Mouse (Mus musculus) intestine, embryonic 15.5 days (tissue): Measurements from ENCODE around the gene Kremen1. TPM values are rescaled to one million over a fixed set of nuclear protein-coding genes. Genes with fewer than 3 reads are reported as not detected.

ENCODE experiments used
- ATAC-seq: fragments of 200-750 bp; cut with Nextera tagmentation; 2 replicates; pipeline ENCODE4 v1.8.0; 2017; ENCODE audit warnings: moderate TSS enrichment, moderate library complexity
- H3K27ac ChIP-seq: fragments of 300-500 bp; sonication (generic); 2 replicates; pipeline ENCODE4 v1.5.1; 2015; ENCODE audit warnings: mild to moderate bottlenecking, inconsistent platforms
- H3K27me3 ChIP-seq: fragments of 300-500 bp; sonication (generic); replicated peaks from 2 replicates; pipeline ENCODE4 v1.6.1; 2015; ENCODE audit warnings: inconsistent platforms
- H3K36me3 ChIP-seq: fragments of 300-500 bp; sonication (generic); 2 replicates; pipeline ENCODE4 v1.6.1; 2015; ENCODE audit warnings: inconsistent platforms
- H3K4me1 ChIP-seq: fragments of 300-500 bp; sonication (generic); replicated peaks from 2 replicates; pipeline ENCODE4 v1.6.1; 2015; ENCODE audit warnings: inconsistent platforms
- H3K4me2 ChIP-seq: fragments of 300-500 bp; sonication (generic); replicated peaks from 2 replicates; pipeline ENCODE4 v1.6.1; 2015; ENCODE audit warnings: mild to moderate bottlenecking, inconsistent platforms
- H3K4me3 ChIP-seq: fragments of 300-500 bp; sonication (generic); replicated peaks from 2 replicates; pipeline ENCODE4 v1.5.1; 2015; ENCODE audit warnings: inconsistent platforms
- H3K9ac ChIP-seq: fragments of 300-500 bp; sonication (generic); 2 replicates; pipeline ENCODE4 v1.6.1; 2015; ENCODE audit warnings: inconsistent platforms
- H3K9me3 ChIP-seq: fragments of 300-500 bp; sonication (generic); 2 replicates; pipeline ENCODE4 v1.6.1; 2016; ENCODE audit warnings: inconsistent platforms
- WGBS: fragments of 180-500 bp; shearing (Covaris S2); methylation state at CpG from one replicate; pipeline ENCODE4 v1.1.7; 2015; 5-methylcytosine and 5-hydroxymethylcytosine counted together
- polyA plus RNA-seq: library from polyadenylated mRNA; unstranded; fragments of >200 nt; fragmentation: Nextera tagmentation; extraction: Ambion mirVana; gene quantifications from 2 replicates; pipeline ENCODE4 v1.2.1, GENCODE M21; 2015

The Kremen1 gene
- polyA plus RNA-seq, 1 experiment from 2014 or later, result 10.4 TPM

DNA sequence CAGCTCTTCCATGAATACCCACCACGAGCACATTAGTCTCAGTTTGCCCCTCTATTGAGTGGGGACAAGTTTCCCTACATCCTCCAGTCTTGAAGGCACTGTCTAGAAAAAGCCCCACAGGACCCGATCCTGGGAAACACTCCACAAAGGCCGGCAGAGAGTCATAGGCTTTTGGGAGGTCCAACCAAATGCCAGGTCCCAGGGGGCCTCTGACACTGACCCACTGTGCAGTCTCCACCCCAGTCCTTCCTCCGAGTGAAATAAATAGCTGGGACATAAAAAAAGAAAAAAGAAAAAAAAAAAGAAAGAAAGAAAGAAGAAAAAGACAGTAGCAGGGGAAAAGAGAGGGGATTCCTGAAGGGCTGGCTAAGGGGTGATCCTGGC, 110.1 kb downstream of the Kremen1 start:
- peaks cover 44% of the 10 kb centered on the region for H3K4me1 ChIP-seq
- H3K36me3 ChIP-seq, result no peaks in the 10 kb centered on the region
- no peak for ATAC-seq
- H3K9me3 ChIP-seq, result no peaks in the 10 kb centered on the region
- peak overlapping the region; percentile 93 for H3K4me2 ChIP-seq
- 31% methylated on average over 4 of the region's 4 CpGs for WGBS
- peak overlapping the region; percentile 54; the same call in 1 of the 2 replicates for H3K27ac ChIP-seq
- peak overlapping the region; percentile 81 for H3K9ac ChIP-seq
- H3K27me3 ChIP-seq, result no peaks in the 10 kb centered on the region
- H3K4me3 ChIP-seq, result peak overlapping the region; percentile 60

GRCm38 (mm10) chr11:5150416-5151246, 110.7 kb downstream of the Kremen1 start:
- H3K27ac ChIP-seq, result peak overlapping the region; percentile 40; the same call in 1 of the 2 replicates
- no peaks in the 10 kb centered on the region for H3K36me3 ChIP-seq
- peak overlapping the region; percentile 60 for H3K4me3 ChIP-seq
- H3K4me1 ChIP-seq, result peaks cover 43% of the 10 kb centered on the region
- ATAC-seq, result no peak
- no peaks in the 10 kb centered on the region for H3K27me3 ChIP-seq
- no peaks in the 10 kb centered on the region for H3K9me3 ChIP-seq
- H3K4me2 ChIP-seq, result peak overlapping the region; percentile 93
- peak overlapping the region; percentile 81 for H3K9ac ChIP-seq
- WGBS, result 65% methylated on average over 9 of the region's 9 CpGs

- H3K36me3 ChIP-seq, result no peaks in the 10 kb centered on the region
- peaks cover 36% of the 10 kb centered on the region for H3K4me1 ChIP-seq
- H3K9me3 ChIP-seq, result no peaks in the 10 kb centered on the region
- no peaks in the 10 kb centered on the region for H3K27me3 ChIP-seq
- H3K27ac ChIP-seq, result peak overlapping the region; percentile 80
- no peak overlapping the region for H3K9ac ChIP-seq
- no peak overlapping the region for H3K4me3 ChIP-seq
- WGBS, result 80% methylated on average over 9 of the region's 9 CpGs
- ATAC-seq, result no peak; the same call in 1 of the 2 replicates
- H3K4me2 ChIP-seq, result peak overlapping the region; percentile 93
Observed at GRCm38 (mm10) chr11:5149955-5150354, 111.4 kb downstream of the Kremen1 start.

DNA sequence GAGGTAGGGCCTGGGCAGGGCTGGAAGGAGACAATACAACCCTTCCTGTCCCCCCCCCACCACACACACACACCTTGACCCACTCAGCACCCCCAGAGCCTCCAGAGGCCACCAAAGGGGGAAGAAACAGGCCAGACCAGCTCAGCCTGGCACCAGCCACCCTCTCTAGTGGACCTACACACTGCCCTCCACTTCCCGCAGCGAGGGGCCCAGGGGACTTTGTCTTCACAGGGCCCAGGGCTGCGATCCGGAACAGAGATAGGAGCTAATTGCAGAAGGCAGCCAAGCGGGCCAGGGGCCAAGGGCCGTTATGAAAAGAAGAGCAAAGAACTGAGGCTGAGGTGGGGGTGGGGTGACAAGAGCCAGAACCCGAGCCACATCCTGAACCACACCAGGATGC, 112.1 kb downstream of the Kremen1 start:
- WGBS, result 13% methylated on average over 7 of the region's 7 CpGs
- Histone ChIP-seq H3K4me1 (peaks cover 34% of the 10 kb centered on the region), H3K9me3 (no peaks in the 10 kb centered on the region), H3K4me2 (peak overlapping the region; percentile 93), H3K36me3 (no peaks in the 10 kb centered on the region), H3K9ac (peak overlapping the region; percentile 37; the same call in 1 of the 2 replicates), H3K27ac (peak overlapping the region; percentile 80), H3K27me3 (no peaks in the 10 kb centered on the region), H3K4me3 (peak overlapping the region; percentile 9; the same call in 1 of the 2 replicates)
- ATAC-seq, result peak; percentile 86

- WGBS, result 63% methylated on average over 3 of the region's 3 CpGs
- H3K9ac ChIP-seq, result no peak overlapping the region
- H3K4me2 ChIP-seq, result no peak overlapping the region
- peaks cover 43% of the 10 kb centered on the region for H3K4me1 ChIP-seq
- H3K27ac ChIP-seq, result no peak overlapping the region
- no peaks in the 10 kb centered on the region for H3K27me3 ChIP-seq
- H3K4me3 ChIP-seq, result no peak overlapping the region
- ATAC-seq, result no peak
- H3K36me3 ChIP-seq, result no peaks in the 10 kb centered on the region
- no peaks in the 10 kb centered on the region for H3K9me3 ChIP-seq
Observed at GRCm38 (mm10) chr11:5145600-5145999, 115.8 kb downstream of the Kremen1 start.

DNA sequence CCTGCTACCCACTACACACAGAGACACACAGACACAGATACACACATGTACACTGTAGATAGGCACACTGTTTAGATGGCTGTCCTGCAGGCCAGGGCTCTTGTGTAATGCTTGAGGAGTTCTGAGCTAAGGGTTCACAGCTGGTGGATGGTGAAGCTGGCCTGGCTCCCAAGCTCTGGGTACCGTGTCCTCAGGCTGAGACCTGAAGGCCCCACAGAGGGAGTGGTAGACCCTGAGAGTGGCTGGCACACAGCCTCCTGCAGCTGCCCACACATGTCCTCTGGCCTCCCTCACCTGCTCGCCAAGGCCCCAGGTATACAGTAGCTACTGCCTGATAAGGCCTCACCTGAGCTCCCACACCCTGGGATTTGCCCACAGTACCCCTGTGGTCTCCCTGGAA, 119.4 kb downstream of the Kremen1 start:
- WGBS, result 58% methylated on average over 2 of the region's 2 CpGs
- Histone ChIP-seq H3K4me1 (peaks cover 47% of the 10 kb centered on the region), H3K4me3 (no peak overlapping the region), H3K27me3 (no peaks in the 10 kb centered on the region), H3K27ac (peak overlapping the region; percentile 78), H3K4me2 (no peak overlapping the region), H3K36me3 (no peaks in the 10 kb centered on the region), H3K9me3 (no peaks in the 10 kb centered on the region), H3K9ac (no peak overlapping the region)
- ATAC-seq, result no peak

Other genes with a start within 250 kb of the Kremen1 start
- 0.68 and 0.90 TPM in 2 replicates for gene Rasl10a, start 203.4 kb downstream of the Kremen1 start, polyA plus RNA-seq
- 28.2 and 28.5 TPM in 2 replicates for gene Gas2l1, start 196.2 kb downstream of the Kremen1 start, polyA plus RNA-seq
- 27.5 and 30.0 TPM in 2 replicates for gene Rhbdd3, start 162.6 kb downstream of the Kremen1 start, polyA plus RNA-seq
- gene Ewsr1, start 162.3 kb downstream of the Kremen1 start, polyA plus RNA-seq, result 571 and 594 TPM in 2 replicates
- gene Emid1, start 109.3 kb downstream of the Kremen1 start, polyA plus RNA-seq, result 94.4 and 105 TPM in 2 replicates
- gene Znrf3, start 183.3 kb upstream of the Kremen1 start, polyA plus RNA-seq, result 9.0 and 9.6 TPM in 2 replicates